Mouse (Mus musculus) 3134 (cell line): ENCODE measurements around the gene Fcrla.

Experiments used
- DNase-seq: peaks from one replicate; pipeline ENCODE4 v3.0.0-alpha.2; 2011; ENCODE audit warnings: low spot score; ENCODE audit not compliant: insufficient read length; ENCODE audit errors: extremely low read depth

Fcrla gene

DNA sequence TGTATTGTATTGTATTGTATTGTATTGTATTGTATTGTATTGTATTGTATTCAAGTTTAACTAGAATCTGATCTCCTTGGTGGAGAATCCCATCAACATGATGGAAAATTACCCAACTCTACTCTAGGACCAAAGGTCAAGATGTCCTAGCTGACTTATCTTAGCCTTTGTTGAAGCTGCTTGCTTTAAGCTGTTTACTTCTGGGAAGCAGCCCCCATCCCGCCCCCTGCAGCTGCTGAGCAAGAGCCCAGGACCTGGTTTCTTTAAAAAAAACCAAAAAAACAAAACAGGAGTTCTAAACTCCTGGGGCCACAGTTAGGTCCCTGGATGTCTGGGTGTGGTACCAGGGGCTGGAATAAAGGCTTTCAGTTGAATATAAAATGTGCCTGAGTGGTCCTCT lies 35.1 kb downstream of the Fcrla start:
- DNase-seq = no peak

DNA sequence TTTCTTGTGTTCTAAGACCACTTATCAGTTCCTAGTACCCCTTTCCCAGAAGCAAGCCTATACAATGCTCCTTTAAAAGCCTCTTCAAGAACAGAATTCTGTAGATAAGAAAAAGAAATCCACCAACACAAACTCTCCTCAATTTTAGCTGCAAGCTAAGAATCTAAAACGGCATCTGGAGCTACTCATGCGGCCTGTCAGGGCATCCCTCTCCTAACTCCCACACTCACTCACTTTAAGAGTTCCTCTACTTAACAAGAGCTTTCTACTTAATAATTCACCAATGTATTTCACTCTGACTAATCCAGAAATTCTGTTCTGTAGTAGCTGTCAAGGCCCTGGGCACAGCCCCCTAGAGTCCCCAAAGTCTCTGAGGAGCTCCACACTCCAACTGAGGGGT lies 35.7 kb downstream of the Fcrla start:
- no peak for DNase-seq

DNA sequence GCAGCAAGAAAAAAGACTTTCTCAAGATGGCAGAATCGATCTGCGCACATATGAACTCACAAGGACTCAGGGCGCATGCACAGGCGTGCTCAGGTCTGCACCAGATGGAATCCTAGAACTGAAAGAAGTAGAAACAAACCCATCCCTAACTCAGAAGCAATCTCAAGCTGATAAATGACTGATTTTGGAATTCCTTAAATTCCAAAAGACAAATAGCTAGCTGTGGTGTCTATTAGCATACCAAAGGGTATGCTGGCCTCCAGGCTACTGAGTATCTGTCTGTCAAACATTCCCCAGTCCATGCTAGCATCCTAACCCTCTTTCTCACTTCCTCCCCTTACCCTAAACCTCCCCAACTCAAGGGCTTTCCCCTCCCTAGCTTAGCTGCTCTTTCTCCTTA lies 38.1 kb downstream of the Fcrla start:
- no peak for DNase-seq

DNA sequence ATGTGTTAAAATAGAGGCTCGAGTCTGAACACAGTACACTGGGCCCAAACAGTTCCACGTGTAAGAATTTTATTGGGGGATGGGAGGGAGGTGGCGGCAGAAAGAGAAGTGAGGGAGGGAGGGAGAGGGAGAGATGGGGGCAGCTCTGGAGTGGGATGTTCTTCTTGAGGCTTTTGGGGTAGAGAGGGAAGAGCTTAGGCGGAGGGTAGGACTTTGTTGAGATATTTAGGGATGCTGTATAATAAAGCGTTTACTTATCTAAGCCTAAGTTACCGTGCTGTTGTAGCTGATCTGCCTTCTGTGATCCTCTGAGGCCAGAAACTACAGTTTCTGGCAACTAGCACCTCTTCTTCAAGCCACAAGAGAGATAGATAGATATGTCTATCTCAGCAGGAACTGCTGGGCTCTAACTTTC lies 41.3 kb downstream of the Fcrla start:
- DNase-seq = no peak

DNA sequence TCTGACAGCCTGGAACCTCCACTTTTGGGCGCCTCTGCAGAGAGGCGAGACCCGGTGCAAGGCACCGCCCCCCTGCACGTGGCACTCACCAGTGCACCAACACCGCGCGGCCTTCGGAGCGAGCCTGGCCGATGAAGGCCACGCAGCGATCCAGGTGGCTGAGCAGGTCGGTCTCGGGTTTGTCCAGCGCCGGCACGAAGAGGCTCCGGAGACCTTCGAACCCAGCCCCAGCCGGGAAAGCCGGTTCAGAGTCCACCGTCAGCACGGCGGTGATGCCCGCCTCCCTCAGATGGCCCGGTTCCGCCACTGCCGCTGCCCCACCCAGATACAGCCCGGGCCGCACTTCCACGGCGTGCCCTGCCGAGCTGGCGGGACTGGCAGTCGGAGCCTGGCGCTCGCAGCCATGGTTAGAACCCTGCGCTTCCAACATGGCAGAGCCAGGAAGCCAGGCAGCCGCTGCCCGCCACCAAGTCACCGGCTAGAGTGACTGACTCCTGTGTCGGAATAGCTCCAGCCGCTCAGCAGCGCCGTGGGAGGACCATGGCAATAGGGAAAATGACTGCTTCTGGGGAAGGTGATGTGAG lies 42.3 kb downstream of the Fcrla start, which contains the start of the genes Gm26620 and Dusp12:
Gene Gm26620, plus strand, starts transcription at position 88 of the 584 bp plus-strand sequence.
Gene Dusp12, minus strand, starts transcription at position 563 of the 584 bp plus-strand sequence.
- peak; percentile 85 for DNase-seq

DNA sequence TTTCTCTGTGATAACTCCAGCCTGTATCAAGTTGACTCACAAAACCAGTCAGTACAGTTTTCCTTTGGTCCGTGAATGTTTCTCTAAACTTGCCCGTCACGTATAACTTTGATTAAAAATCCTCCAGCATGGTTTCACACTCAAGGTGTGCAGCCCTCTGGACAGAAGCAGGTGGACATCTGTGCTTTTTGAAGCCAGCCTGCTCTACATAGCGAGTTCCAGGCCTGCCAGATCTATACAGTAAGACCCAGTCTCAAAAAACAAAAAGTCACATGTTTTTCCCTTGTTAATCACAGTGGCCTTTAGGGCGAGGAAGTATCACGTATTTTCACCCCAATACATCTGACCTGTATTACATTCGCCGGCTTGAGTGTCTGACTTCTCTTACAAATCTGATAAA lies 43.0 kb downstream of the Fcrla start:
- no peak for DNase-seq

DNA sequence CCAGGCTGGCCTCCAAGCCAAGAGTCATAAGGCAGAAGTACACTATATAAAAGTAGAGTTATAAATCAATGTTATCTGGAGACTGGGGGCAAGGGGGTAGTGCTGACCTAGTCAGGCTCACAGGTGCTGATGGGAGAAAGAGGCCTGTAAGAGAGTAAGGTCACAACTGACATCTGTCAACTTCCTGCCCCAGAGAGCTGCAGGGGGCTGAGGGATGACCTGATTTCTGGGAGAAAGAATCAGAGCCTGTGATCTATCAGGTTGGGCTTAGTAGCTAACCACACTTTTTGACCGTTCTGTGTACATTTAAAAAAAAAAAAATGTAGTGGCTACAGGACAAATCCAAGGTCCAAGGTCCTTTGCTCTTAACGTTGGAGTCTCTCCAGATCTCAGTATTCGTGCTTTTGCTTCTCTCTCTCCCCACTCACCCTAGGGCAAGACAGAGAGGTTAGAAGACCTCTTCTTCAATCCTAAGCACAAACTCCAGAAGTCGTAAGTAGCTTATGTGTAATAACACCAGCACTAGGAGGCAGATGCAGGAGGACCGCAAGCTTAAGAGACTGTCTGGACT lies 44.4 kb downstream of the Fcrla start:
- DNase-seq = no peak

DNA sequence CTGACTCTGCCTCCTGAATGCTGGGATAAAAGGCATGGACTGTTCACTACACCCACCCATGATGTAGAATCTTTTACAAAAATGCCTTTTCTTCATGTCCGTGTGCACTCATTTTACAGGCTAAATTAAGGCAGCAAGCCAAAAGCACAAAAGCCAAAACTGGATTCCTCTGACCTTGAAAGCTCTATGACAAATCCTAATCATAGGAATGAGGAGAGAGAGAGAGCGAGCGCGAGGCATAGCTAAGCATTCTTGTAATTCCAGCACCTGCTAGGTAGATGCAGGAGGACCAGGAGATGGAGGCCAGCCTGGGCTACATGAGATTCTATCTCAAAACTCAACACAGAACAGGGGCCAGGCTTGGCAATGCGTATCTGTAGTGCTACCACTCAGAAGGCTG lies 50.5 kb downstream of the Fcrla start:
- no peak for DNase-seq

DNA sequence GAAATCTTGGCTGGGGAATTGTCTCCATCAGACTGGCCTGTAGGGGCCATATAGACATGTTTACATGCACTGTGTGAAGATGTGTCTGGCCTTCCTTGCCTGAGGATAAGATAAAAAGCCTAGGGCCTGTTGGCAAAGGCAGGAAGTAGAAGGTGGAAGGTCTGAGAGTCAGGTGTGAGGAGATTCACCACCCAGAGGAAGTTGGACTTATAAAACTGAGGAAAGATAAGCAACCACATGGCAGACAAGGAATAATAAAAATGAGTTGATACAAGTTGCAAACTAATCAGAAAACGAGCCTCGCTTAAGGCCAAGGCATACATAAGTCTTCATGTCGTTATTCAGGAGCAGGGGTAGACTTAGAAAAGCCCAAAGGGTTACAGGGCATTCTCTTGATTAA lies 51.7 kb downstream of the Fcrla start:
- no peak for DNase-seq

DNA sequence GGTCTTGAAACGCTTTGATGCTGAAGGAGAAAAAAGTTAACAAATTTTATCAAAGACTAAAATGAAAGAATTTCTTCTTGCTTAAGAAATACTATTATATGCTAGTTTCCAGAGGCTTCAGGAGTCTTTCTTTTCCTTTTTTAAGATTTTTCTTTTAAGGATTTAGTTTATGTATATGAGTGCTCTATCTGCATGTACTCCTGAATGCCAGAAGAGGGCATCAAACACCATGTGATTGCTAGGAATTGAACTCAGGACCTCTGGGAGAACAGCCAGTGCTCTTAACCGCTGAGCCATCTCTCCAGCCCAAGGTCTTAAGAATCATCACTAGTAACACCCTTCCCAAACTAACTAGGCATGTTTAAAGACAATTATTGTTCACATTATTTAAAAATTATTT lies 55.4 kb downstream of the Fcrla start:
- no peak for DNase-seq

DNA sequence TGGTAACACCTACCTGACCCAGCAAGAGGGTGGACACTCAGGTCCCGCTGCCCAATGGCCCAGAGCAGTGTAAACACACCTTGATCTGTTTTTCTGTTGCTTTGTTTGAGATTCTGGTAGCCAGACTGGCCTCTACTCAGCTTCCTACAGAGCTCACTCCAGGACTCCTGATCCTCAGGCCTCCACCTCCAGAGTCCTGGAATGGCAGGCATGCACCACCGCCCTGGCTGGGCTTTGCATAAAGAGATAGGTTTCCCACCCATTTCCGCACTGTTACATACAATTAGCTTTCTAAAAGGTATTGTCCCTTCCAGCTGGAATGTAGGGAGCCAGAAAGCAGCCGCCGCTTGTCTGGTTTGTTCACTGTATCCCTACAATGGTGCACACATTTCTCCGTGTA lies 56.0 kb downstream of the Fcrla start:
- no peak for DNase-seq

DNA sequence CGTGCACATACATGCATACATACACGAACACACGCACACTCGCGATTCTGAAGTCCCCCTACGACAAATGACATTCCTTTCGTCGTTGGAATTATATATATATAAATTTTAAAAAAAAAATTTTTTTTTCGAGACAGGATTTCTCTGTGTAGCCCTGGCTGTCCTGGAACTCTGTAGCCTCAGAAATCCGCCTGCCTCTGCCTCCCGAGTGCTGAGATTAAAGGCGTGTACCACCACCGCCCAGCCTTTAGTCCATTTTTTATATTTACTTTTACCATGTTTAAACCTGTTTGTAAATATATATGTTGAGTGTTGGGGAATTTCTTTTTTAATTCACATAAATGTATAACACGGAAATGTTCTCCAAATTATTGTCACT lies 58.5 kb downstream of the Fcrla start:
- no peak for DNase-seq

DNA sequence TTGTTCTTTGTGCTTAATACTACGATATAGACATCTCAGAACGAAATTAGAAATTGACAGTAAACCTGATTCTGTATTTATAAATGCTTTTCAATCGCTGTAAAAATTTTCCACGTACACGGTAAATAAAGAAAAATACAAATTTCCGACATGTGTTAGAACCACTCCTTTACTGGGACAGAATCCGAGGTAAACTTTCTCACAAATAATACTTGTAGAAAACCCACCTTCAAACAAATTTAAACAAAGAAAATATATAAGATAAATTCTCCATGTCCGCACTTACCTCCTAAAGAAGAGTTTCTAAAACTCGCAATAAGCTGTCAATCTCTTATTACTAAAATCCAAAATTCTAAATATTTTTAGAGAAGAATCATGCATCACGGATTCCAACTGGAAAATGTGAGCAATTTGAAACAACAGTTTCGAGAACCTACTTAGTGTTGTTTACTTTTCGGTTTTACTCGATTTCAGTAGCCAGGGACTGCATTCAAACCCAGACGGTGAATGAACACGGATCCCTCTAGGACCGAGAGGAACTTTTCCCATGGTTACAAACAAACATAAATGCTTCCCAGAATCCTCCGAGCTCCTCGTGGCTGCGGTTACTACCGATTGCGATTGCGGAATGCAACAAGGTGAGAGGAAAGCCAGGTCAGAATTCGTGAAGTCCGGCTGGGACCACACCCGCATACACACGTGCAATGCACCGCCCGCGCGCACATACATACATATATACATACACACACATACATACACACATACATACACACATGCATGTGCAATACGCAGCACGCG lies 59.1 kb downstream of the Fcrla start:
- peak; percentile 73 for DNase-seq

DNA sequence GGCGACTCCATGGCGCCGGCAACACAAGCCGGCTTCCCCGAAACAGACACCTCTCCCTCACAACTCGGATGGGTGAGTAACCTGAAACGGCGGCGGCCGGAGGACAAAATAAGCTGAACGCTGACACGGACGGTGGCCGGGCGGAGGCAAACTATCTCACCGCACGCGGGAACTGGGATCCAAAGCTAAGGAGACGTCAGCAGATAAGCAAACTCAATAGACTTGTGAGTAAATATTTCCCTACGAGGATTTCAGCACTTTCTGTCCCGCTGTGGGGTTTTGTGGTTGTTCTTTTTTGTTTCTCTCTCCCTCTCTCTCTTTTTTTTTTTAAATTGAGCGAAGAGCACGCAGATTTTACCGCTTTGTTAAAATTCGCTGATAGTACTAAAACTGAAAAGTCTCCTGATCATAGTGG lies 59.7 kb downstream of the Fcrla start, which contains the start of gene Atf6:
Gene Atf6, minus strand, starts transcription at position 81 of the 415 bp plus-strand sequence.
- DNase-seq = peak; percentile 97
